9 mouse cellular contexts compared by ENCODE assay signal in the genomic region with DNA sequence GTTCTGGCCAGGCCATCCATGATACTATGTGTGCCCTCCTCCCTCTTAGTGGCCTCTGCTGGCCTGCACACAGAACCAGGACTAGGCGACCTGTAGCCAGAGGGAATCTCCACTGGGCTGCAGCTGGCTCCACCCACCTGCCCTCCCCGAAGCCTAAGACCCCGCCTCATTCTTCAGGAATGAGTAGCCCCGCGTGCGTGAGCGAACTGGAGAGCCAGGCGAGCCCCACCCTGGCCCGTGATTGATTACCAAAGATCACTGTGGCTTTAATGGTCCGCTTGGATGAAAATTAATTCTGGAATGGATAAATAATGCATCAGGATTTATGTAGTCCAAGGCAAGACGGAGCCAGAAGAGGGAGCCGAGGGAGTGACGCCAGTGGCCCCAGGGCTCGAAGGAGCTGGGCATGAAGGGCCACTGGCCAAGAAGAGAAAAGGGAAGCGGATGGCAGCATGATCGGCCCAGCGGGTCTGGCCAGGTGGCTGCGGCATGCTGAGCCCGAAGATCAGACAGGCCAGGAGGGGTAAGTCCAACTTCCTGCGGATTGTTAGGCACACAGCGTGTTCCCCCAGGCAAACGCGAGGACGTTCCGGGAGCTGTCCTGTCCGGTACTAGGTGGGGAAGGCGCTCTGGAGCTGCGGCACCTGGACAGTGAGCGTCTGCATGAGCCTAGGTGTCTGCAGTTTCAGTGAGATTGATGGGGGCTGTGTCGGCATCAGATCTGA. TPM values are rescaled to one million over a fixed set of nuclear protein-coding genes. Genes with fewer than 3 reads are reported as not detected.
A peak's percentile ranks its signal among the peaks of the same experiment; 100 is the strongest.
DNase-seq lines count a peak whose midpoint lies in the region; ATAC-seq and TF ChIP-seq lines count a peak whose summit lies in the region.
"Had no signal": no experiment of that assay in that cellular context is flagged by ENCODE, and none has a peak within 500 bp of the region (broad histone marks: within the 10 kb centered on the region; RNA-seq: fewer than 3 reads in every experiment).

No protein-coding gene starts in this region.

- H3K9ac ChIP-seq in lung, embryonic 14.5 days, result peak overlapping the region; percentile 37; the same call in 1 of the 2 replicates

- H3K9me3 ChIP-seq in lung, embryonic 14.5 days (ENCODE audit: low read depth, low read length), result no peaks in the 10 kb centered on the region

- peak overlapping the region; percentile 2; the same call in 1 of the 2 replicates for H3K4me3 ChIP-seq in cortical plate, adult 2 months (ENCODE audit: insufficient read depth, low read length)
- peak overlapping the region; percentile 31 for H3K4me3 ChIP-seq in lung, embryonic 14.5 days (ENCODE audit: low read depth, low read length)

- H3K4me2 ChIP-seq in lung, embryonic 14.5 days, result peak overlapping the region; percentile 66

- TF ChIP-seq POLR2A in cortical plate, adult 2 months (IDR thresholded peaks at IDR 0.05; ENCODE audit: extremely low read depth, insufficient read depth, low read length), result no peak

- peak; percentile 82 for ATAC-seq in lung, embryonic 14.5 days (ENCODE audit: insufficient read depth)
- 0 out of 2 replicates have a peak, but pooled peaks have one; percentile 13 for ATAC-seq in neutrophil, adult 5-6 weeks (ENCODE audit: extremely low read depth, insufficient number of reproducible peaks, low FRiP score, poor library complexity, severe bottlenecking)

- peaks cover 15% of the 10 kb centered on the region; the same call in 1 of the 2 replicates for H3K27me3 ChIP-seq in lung, embryonic 14.5 days (ENCODE audit: insufficient read depth, low read length)

- TF ChIP-seq CTCF in cortical plate, adult 2 months (IDR thresholded peaks at IDR 0.05; ENCODE audit: extremely low read depth, insufficient read depth, low read length), result no peak
- no peak for TF ChIP-seq CTCF in lung, embryonic 14.5 days (IDR thresholded peaks at IDR 0.05; ENCODE audit: low read depth)

- intact Hi-C loops in left cerebral cortex, postnatal 4 days (cut with DNase I), result no loop called here
- intact Hi-C loops in left cerebral cortex, postnatal 14 days (cut with DNase I), result no loop called here

- H3K36me3 ChIP-seq in lung, embryonic 14.5 days (ENCODE audit: insufficient read depth), result no peaks in the 10 kb centered on the region

- peak; percentile 21 for DNase-seq in left cerebral cortex, postnatal 4 days
- DNase-seq in left cerebral cortex, postnatal 14 days (ENCODE audit: low spot score in 2 of 2), result no peak
- DNase-seq in heart, adult 11 months, result peak; percentile 96
- DNase-seq in kidney, adult 11 months, result peak; percentile 22
- peak; percentile 51 for DNase-seq in lung, embryonic 14.5 days
- DNase-seq in left cerebral cortex, adult 8-10 months (ENCODE audit: low spot score in 2 of 2), result no peak

- WGBS in lung, embryonic 14.5 days, result under 1% methylated on average over 30 of the region's 30 CpGs

- H3K27ac ChIP-seq in cortical plate, adult 2 months (ENCODE audit: insufficient read depth, low read length), result no peak overlapping the region
- H3K27ac ChIP-seq in lung, embryonic 14.5 days (ENCODE audit: low read depth), result no peak overlapping the region

- H3K4me1 ChIP-seq in cortical plate, adult 2 months (ENCODE audit: control insufficient read depth, insufficient read depth, low read length), result peaks cover 5% of the 10 kb centered on the region; the same call in 1 of the 2 replicates
- no peaks in the 10 kb centered on the region for H3K4me1 ChIP-seq in lung, embryonic 14.5 days (ENCODE audit: insufficient read depth)

RNA-seq across cellular contexts. Expression of a gene that starts 36.6 kb away (rescaled TPM):
- 1 to 10 TPM; 4.2 to 5.6 TPM for total RNA-seq in left cerebral cortex, postnatal 4 days (2021)
- 10 to 100 TPM in 1 of 2 experiments, 1 to 10 TPM in 1; 8.8 to 11.4 TPM for total RNA-seq in left cerebral cortex, postnatal 14 days (2021)
- polyA plus RNA-seq in cortical plate, adult 2 months (2012; rRNA removed), result 9.1 and 10.4 TPM in 2 replicates
- polyA plus RNA-seq in lung, embryonic 14.5 days (2014; fragmentation: Nextera tagmentation; extraction: Ambion mirVana), result 6.7 and 8.4 TPM in 2 replicates
- total RNA-seq in neutrophil, adult 5-6 weeks (2017), result 0.35 TPM in 1 of 2 replicates, not detected in the other
- total RNA-seq in left cerebral cortex, adult 8-10 months (2022), result 10 to 100 TPM in 3 of 4 experiments, 1 to 10 TPM in 1; 9.7 to 16.7 (median 12.5) TPM
- total RNA-seq: MEL had no signal

Comparison
In these comparisons a context has a peak if more than half of its experiments do, and no peak if none do; other contexts are left out.
1. DNase-seq: peak in left cerebral cortex, postnatal 4 days (single experiment), heart, adult 11 months (single experiment), kidney, adult 11 months (single experiment) and lung, embryonic 14.5 days (single experiment); none in left cerebral cortex, postnatal 14 days (0 of 2) and left cerebral cortex, adult 8-10 months (0 of 2).